Mouse (Mus musculus) heart, embryonic 10.5 days (tissue): ENCODE results near the gene Ica1l. TPM values are rescaled to one million over a fixed set of nuclear protein-coding genes. Genes with fewer than 3 reads are reported as not detected.
"Not testable (repeated sequence)": the region's sequence is repeated elsewhere in the genome, so short reads cannot be mapped to it uniquely, and the experiment has no call there.

Source experiments
- DNase-seq: peaks from one replicate; pipeline ENCODE4 v3.0.0-alpha.2; 2017; ENCODE audit warnings: low spot score
- H3K27ac ChIP-seq: fragments of 300-500 bp; sonication (generic); 2 replicates; pipeline ENCODE4 v1.5.1; 2016; ENCODE audit warnings: mild to moderate bottlenecking
- H3K27me3 ChIP-seq: fragments of 300-500 bp; sonication (generic); 2 replicates; pipeline ENCODE4 v1.6.1; 2016; ENCODE audit warnings: mild to moderate bottlenecking; ENCODE audit not compliant: poor library complexity, insufficient read depth, severe bottlenecking
- H3K36me3 ChIP-seq: fragments of 300-500 bp; sonication (generic); 2 replicates; pipeline ENCODE4 v1.6.1; 2016; ENCODE audit warnings: mild to moderate bottlenecking, moderate library complexity
- H3K4me1 ChIP-seq: fragments of 300-500 bp; sonication (generic); 2 replicates; pipeline ENCODE4 v1.6.1; 2016; ENCODE audit warnings: mild to moderate bottlenecking
- H3K4me3 ChIP-seq: fragments of 300-500 bp; sonication (generic); 2 replicates; pipeline ENCODE4 v1.5.1; 2016; ENCODE audit warnings: mild to moderate bottlenecking, moderate library complexity
- H3K9me3 ChIP-seq: fragments of 300-500 bp; sonication (generic); 2 replicates; pipeline ENCODE4 v1.6.1; 2016; ENCODE audit warnings: mild to moderate bottlenecking, moderate library complexity
- WGBS: fragments of 180-500 bp; shearing (Covaris S2); methylation state at CpG from one replicate; pipeline ENCODE4 v1.1.7; 2016; 5-methylcytosine and 5-hydroxymethylcytosine counted together
- polyA plus RNA-seq: library from polyadenylated mRNA; unstranded; fragments of >200 nt; fragmentation: Nextera tagmentation; extraction: Ambion mirVana; gene quantifications from 2 replicates; pipeline ENCODE4 v1.2.1, GENCODE M21; 2016

Gene Ica1l
- polyA plus RNA-seq = 0.26 and 0.68 TPM in 2 replicates

GRCm38 (mm10) chr1:60042796-60043469 is at the start of gene Ica1l:
Gene Ica1l (minus strand): TSS chr1:60043184.
- WGBS = 1% methylated on average over 95 of the region's 99 CpGs
- H3K27ac ChIP-seq = peak within 1 kb of the TSS; percentile 80

GRCm38 (mm10) chr1:60076411-60076810 is 33.4 kb upstream of the Ica1l start:
- Histone ChIP-seq H3K27me3 (no peaks in the 10 kb centered on the region), H3K4me3 (no peak overlapping the region), H3K36me3 (peaks cover 46% of the 10 kb centered on the region), H3K27ac (no peak overlapping the region), H3K9me3 (no peaks in the 10 kb centered on the region), H3K4me1 (no peaks in the 10 kb centered on the region)
- WGBS = 85% methylated on average over 6 of the region's 6 CpGs
- DNase-seq = no peak

More at GRCm38 (mm10) chr1:60042796-60043469, at the start of gene Ica1l:
- Histone ChIP-seq H3K36me3 (no peaks in the 10 kb centered on the region), H3K27me3 (peaks cover 37% of the 10 kb centered on the region), H3K4me3 (peak within 1 kb of the TSS; percentile 77), H3K9me3 (no peaks in the 10 kb centered on the region), H3K4me1 (0 out of 2 replicates have a peak, but pooled peaks cover 4% of the 10 kb centered on the region)
- DNase-seq = peak; percentile 76

GRCm38 (mm10) chr1:60075590-60075989 is 32.6 kb upstream of the Ica1l start:
- H3K9me3 ChIP-seq = no peaks in the 10 kb centered on the region
- DNase-seq = no peak
- no peak overlapping the region for H3K27ac ChIP-seq
- WGBS = 77% methylated on average over 3 of the region's 3 CpGs
- H3K36me3 ChIP-seq = peaks cover 40% of the 10 kb centered on the region
- H3K4me1 ChIP-seq = no peaks in the 10 kb centered on the region
- H3K4me3 ChIP-seq = no peak overlapping the region
- no peaks in the 10 kb centered on the region for H3K27me3 ChIP-seq

- no peaks in the 10 kb centered on the region for H3K4me1 ChIP-seq
- H3K27ac ChIP-seq = no peak overlapping the region
- no peak for DNase-seq
- H3K36me3 ChIP-seq = peaks cover 35% of the 10 kb centered on the region
- WGBS = 77% methylated on average over 2 of the region's 2 CpGs
- H3K9me3 ChIP-seq = no peaks in the 10 kb centered on the region
- no peaks in the 10 kb centered on the region for H3K27me3 ChIP-seq
- H3K4me3 ChIP-seq = no peak overlapping the region
These were observed 32.0 kb upstream of the Ica1l start for GRCm38 (mm10) chr1:60074935-60075334.

- not testable (repeated sequence) for H3K27me3 ChIP-seq, H3K9me3 ChIP-seq, H3K36me3 ChIP-seq, H3K4me3 ChIP-seq, H3K27ac ChIP-seq, H3K4me1 ChIP-seq, DNase-seq
These were observed 27.7 kb upstream of the Ica1l start for GRCm38 (mm10) chr1:60070725-60071124.

- Histone ChIP-seq H3K27ac (no peak overlapping the region), H3K9me3 (no peaks in the 10 kb centered on the region), H3K4me3 (no peak overlapping the region), H3K27me3 (no peaks in the 10 kb centered on the region), H3K36me3 (no peaks in the 10 kb centered on the region), H3K4me1 (no peaks in the 10 kb centered on the region)
- WGBS = 75% methylated on average over 3 of the region's 3 CpGs
- no peak for DNase-seq
These were observed 13.3 kb upstream of the Ica1l start for GRCm38 (mm10) chr1:60056310-60056709.

- Histone ChIP-seq H3K4me1 (no peaks in the 10 kb centered on the region), H3K9me3 (no peaks in the 10 kb centered on the region), H3K4me3 (no peak overlapping the region), H3K27me3 (no peaks in the 10 kb centered on the region), H3K27ac (no peak overlapping the region), H3K36me3 (no peaks in the 10 kb centered on the region)
- no peak for DNase-seq
- whole genome bisulfite sequencing = 32% methylated on average over 3 of the region's 3 CpGs
These were observed 11.7 kb upstream of the Ica1l start for GRCm38 (mm10) chr1:60054659-60055058.

GRCm38 (mm10) chr1:60047481-60047880 is 4.5 kb upstream of the Ica1l start:
- not testable (repeated sequence) for H3K4me3 ChIP-seq, H3K27ac ChIP-seq, H3K4me1 ChIP-seq, H3K36me3 ChIP-seq, H3K9me3 ChIP-seq, DNase-seq
- 86% methylated on average over 5 of the region's 5 CpGs for WGBS
- H3K27me3 ChIP-seq = peaks cover 25% of the 10 kb centered on the region

GRCm38 (mm10) chr1:60044595-60044994 is 1.6 kb upstream of the Ica1l start:
- peaks cover 35% of the 10 kb centered on the region for H3K27me3 ChIP-seq
- H3K4me1 ChIP-seq = 0 out of 2 replicates have a peak, but pooled peaks cover 4% of the 10 kb centered on the region
- no peaks in the 10 kb centered on the region for H3K36me3 ChIP-seq
- WGBS = 86% methylated on average over 1 of the region's 1 CpGs
- DNase-seq = no peak
- H3K27ac ChIP-seq = no peak overlapping the region
- no peak overlapping the region for H3K4me3 ChIP-seq
- no peaks in the 10 kb centered on the region for H3K9me3 ChIP-seq

GRCm38 (mm10) chr1:60042398-60042795 is 587 bp downstream of the Ica1l start:
- Histone ChIP-seq H3K4me3 (peak overlapping the region; percentile 77), H3K9me3 (no peaks in the 10 kb centered on the region), H3K27ac (peak overlapping the region; percentile 80; the same call in 1 of the 2 replicates), H3K27me3 (peaks cover 37% of the 10 kb centered on the region), H3K36me3 (no peaks in the 10 kb centered on the region), H3K4me1 (0 out of 2 replicates have a peak, but pooled peaks cover 4% of the 10 kb centered on the region)
- whole genome bisulfite sequencing = 5% methylated on average over 19 of the region's 19 CpGs
- no peak for DNase-seq

GRCm38 (mm10) chr1:60035044-60035443 is 7.9 kb downstream of the Ica1l start:
- no peak for DNase-seq
- 84% methylated on average over 2 of the region's 2 CpGs for WGBS

GRCm38 (mm10) chr1:60017031-60017469 is 25.9 kb downstream of the Ica1l start:
- WGBS = 85% methylated on average over 1 of the region's 1 CpGs
- Histone ChIP-seq H3K4me1 (no peaks in the 10 kb centered on the region), H3K4me3 (no peak overlapping the region), H3K36me3 (no peaks in the 10 kb centered on the region), H3K9me3 (no peaks in the 10 kb centered on the region), H3K27me3 (no peaks in the 10 kb centered on the region), H3K27ac (no peak overlapping the region)
- no peak for DNase-seq

More at GRCm38 (mm10) chr1:60035044-60035443, 7.9 kb downstream of the Ica1l start:
- H3K27ac ChIP-seq = no peak overlapping the region
- peaks cover 3% of the 10 kb centered on the region; the same call in 1 of the 2 replicates for H3K27me3 ChIP-seq
- H3K4me1 ChIP-seq = no peaks in the 10 kb centered on the region
- H3K4me3 ChIP-seq = no peak overlapping the region
- H3K9me3 ChIP-seq = no peaks in the 10 kb centered on the region
- H3K36me3 ChIP-seq = no peaks in the 10 kb centered on the region

- Histone ChIP-seq H3K9me3 (no peaks in the 10 kb centered on the region), H3K4me3 (no peak overlapping the region), H3K27ac (no peak overlapping the region), H3K4me1 (no peaks in the 10 kb centered on the region), H3K27me3 (no peaks in the 10 kb centered on the region), H3K36me3 (no peaks in the 10 kb centered on the region)
- no peak for DNase-seq
- WGBS = 79% methylated on average over 5 of the region's 5 CpGs
These were observed 26.8 kb downstream of the Ica1l start for GRCm38 (mm10) chr1:60016136-60016611.
